Comparison of ENCODE assay signal across 7 mouse cellular contexts in the genomic region with DNA sequence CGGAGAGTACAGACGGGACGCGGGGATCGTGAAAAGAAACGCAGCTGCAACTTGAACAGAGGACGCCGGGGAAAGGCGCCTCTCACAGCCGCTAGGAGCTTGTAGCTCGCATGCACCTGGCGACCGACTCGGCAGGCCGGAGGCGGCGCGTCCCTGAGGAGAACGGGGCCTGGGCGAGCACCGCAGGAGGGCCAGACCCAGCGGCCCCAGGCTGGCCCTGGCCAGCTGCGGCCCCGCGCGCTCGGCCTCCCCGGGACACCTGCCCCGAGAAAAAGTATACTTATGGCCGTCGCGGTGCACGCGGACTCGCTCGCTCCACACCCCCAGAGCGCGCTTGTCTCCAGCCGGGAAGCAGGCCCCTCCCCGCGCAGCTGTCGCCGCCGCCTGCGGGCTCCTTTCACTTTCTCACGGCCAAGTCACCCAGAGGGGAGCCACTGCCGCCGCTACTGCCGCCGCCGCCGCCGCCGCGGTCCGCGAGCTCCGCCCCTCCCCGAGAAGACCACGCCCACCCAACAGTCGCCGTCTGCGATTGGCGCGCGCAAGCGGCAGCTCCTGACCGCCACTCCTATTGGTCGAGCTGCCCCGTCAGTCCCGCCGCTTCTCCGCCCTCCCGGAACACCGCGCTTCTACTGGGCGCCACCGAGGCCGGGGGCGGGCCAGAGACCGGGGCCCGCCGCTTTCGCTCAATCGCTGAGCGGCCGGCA. TPM values are rescaled to one million over a fixed set of nuclear protein-coding genes. Genes with fewer than 3 reads are reported as not detected.
DNase-seq lines count a peak whose midpoint lies in the region; ATAC-seq and TF ChIP-seq lines count a peak whose summit lies in the region.

No protein-coding gene starts in this region.

- peak overlapping the region; percentile 72 for H3K9ac ChIP-seq in embryonic facial prominence, embryonic 12.5 days
- peak overlapping the region; percentile 76 for H3K9ac ChIP-seq in limb, embryonic 12.5 days (replicated peaks)
- peak overlapping the region; percentile 58 for H3K9ac ChIP-seq in midbrain, embryonic 15.5 days

- no peaks in the 10 kb centered on the region for H3K27me3 ChIP-seq in embryonic facial prominence, embryonic 12.5 days
- H3K27me3 ChIP-seq in kidney, adult 2 months (replicated peaks; ENCODE audit: control insufficient read depth, insufficient read depth, low read length) = no peaks in the 10 kb centered on the region
- no peaks in the 10 kb centered on the region for H3K27me3 ChIP-seq in limb, embryonic 12.5 days
- H3K27me3 ChIP-seq in midbrain, embryonic 15.5 days (replicated peaks) = no peaks in the 10 kb centered on the region
- no peaks in the 10 kb centered on the region for H3K27me3 ChIP-seq in spleen, adult 2 months (ENCODE audit: control insufficient read depth, insufficient read depth, low read length)

- H3K36me3 ChIP-seq in embryonic facial prominence, embryonic 12.5 days = no peaks in the 10 kb centered on the region
- no peaks in the 10 kb centered on the region for H3K36me3 ChIP-seq in kidney, adult 2 months (ENCODE audit: control insufficient read depth, insufficient read depth, low read length)
- H3K36me3 ChIP-seq in limb, embryonic 12.5 days = no peaks in the 10 kb centered on the region
- H3K36me3 ChIP-seq in midbrain, embryonic 15.5 days (replicated peaks) = no peaks in the 10 kb centered on the region
- H3K36me3 ChIP-seq in spleen, adult 2 months (ENCODE audit: control insufficient read depth, insufficient read depth, low read length) = no peaks in the 10 kb centered on the region

- DNase-seq in adrenal gland, postnatal 25 days = peak; percentile 98
- peak; percentile 96 to 99 for DNase-seq in heart, adult 18-20 months
- DNase-seq in kidney, adult 2 months = peak; percentile 99
- DNase-seq in spleen, adult 2 months (ENCODE audit: low read depth in 1 of 2, low spot score in 2 of 2) = peak; percentile 95 to 97

- peak overlapping the region; percentile 72 for H3K4me2 ChIP-seq in embryonic facial prominence, embryonic 12.5 days (replicated peaks)
- H3K4me2 ChIP-seq in limb, embryonic 12.5 days = peak overlapping the region; percentile 62
- peak overlapping the region; percentile 67 for H3K4me2 ChIP-seq in midbrain, embryonic 15.5 days

- no peaks in the 10 kb centered on the region for H3K9me3 ChIP-seq in embryonic facial prominence, embryonic 12.5 days
- no peaks in the 10 kb centered on the region for H3K9me3 ChIP-seq in limb, embryonic 12.5 days
- no peaks in the 10 kb centered on the region for H3K9me3 ChIP-seq in midbrain, embryonic 15.5 days

- 0 out of 2 replicates have a peak, but pooled peaks have one; percentile 6 for TF ChIP-seq CTCF in kidney, adult 2 months (conservative IDR thresholded peaks at IDR 0.05; ENCODE audit: insufficient read depth, insufficient read length, low read depth, low read length)
- no peak for TF ChIP-seq CTCF in spleen, adult 2 months (IDR thresholded peaks at IDR 0.05; ENCODE audit: extremely low read depth, insufficient read depth, insufficient read length, insufficient replicate concordance)

- H3K4me3 ChIP-seq in embryonic facial prominence, embryonic 12.5 days = peak overlapping the region; percentile 76
- H3K4me3 ChIP-seq in kidney, adult 2 months (ENCODE audit: insufficient read depth, low read depth, low read length) = peak overlapping the region; percentile 73
- peak overlapping the region; percentile 72 for H3K4me3 ChIP-seq in limb, embryonic 12.5 days (replicated peaks)
- peak overlapping the region; percentile 76 for H3K4me3 ChIP-seq in midbrain, embryonic 15.5 days
- H3K4me3 ChIP-seq in spleen, adult 2 months (ENCODE audit: extremely low read depth, insufficient read depth, insufficient read length) = peak overlapping the region; percentile 87

- peaks cover 24% of the 10 kb centered on the region for H3K4me1 ChIP-seq in embryonic facial prominence, embryonic 12.5 days
- peaks cover 11% of the 10 kb centered on the region for H3K4me1 ChIP-seq in kidney, adult 2 months (ENCODE audit: control insufficient read depth, insufficient read depth, low read length)
- peaks cover 35% of the 10 kb centered on the region for H3K4me1 ChIP-seq in limb, embryonic 12.5 days (replicated peaks)
- peaks cover 36% of the 10 kb centered on the region for H3K4me1 ChIP-seq in midbrain, embryonic 15.5 days
- H3K4me1 ChIP-seq in spleen, adult 2 months (ENCODE audit: control insufficient read depth, insufficient read depth, insufficient read length) = peaks cover 6% of the 10 kb centered on the region

- ATAC-seq in embryonic facial prominence, embryonic 12.5 days (ENCODE audit: insufficient number of reproducible peaks, insufficient read depth, low FRiP score, low TSS enrichment) = peak; percentile 99
- ATAC-seq in limb, embryonic 12.5 days (ENCODE audit: insufficient number of reproducible peaks, insufficient read depth, low FRiP score, low TSS enrichment, low read depth) = peak; percentile 99
- ATAC-seq in midbrain, embryonic 15.5 days (replicated peaks) = peak; percentile 100

- peak; percentile 18 for TF ChIP-seq POLR2A in kidney, adult 2 months (IDR thresholded peaks at IDR 0.05; ENCODE audit: low read depth, low read length)
- TF ChIP-seq POLR2A in spleen, adult 2 months (IDR thresholded peaks at IDR 0.05; ENCODE audit: low read depth, low read length) = peak; percentile 59

- peak overlapping the region; percentile 93 for H3K27ac ChIP-seq in embryonic facial prominence, embryonic 12.5 days
- H3K27ac ChIP-seq in kidney, adult 2 months (ENCODE audit: insufficient read depth, low read depth, low read length) = peak overlapping the region; percentile 95
- peak overlapping the region; percentile 95 for H3K27ac ChIP-seq in limb, embryonic 12.5 days
- H3K27ac ChIP-seq in midbrain, embryonic 15.5 days = peak overlapping the region; percentile 88
- H3K27ac ChIP-seq in spleen, adult 2 months (ENCODE audit: insufficient read depth, low read length) = peak overlapping the region; percentile 99

- WGBS in embryonic facial prominence, embryonic 12.5 days = under 1% methylated on average over 80 of the region's 87 CpGs
- WGBS in kidney, adult 2 months = under 1% methylated on average over 86 of the region's 87 CpGs
- WGBS in limb, embryonic 12.5 days = 0% methylated on average over 76 of the region's 87 CpGs
- under 1% methylated on average over 87 of the region's 87 CpGs for WGBS in midbrain, embryonic 15.5 days
- under 1% methylated on average over 87 of the region's 87 CpGs for WGBS in spleen, adult 2 months

RNA-seq across cellular contexts. Expression of a gene that starts 0.5 kb away (rescaled TPM):
- 25.8 and 30.3 TPM in 2 replicates for total RNA-seq in adrenal gland, postnatal 25 days (2021)
- 3.5 and 3.6 TPM in 2 replicates for polyA plus RNA-seq in embryonic facial prominence, embryonic 12.5 days (2016; fragmentation: Nextera tagmentation; extraction: Ambion mirVana)
- 10 to 100 TPM; 42.2 to 49.5 TPM for total RNA-seq in heart, adult 18-20 months (2021)
- polyA plus RNA-seq in kidney, adult 2 months (2012; rRNA removed) = 9.2 and 12.7 TPM in 2 replicates
- 2.0 and 3.3 TPM in 2 replicates for polyA plus RNA-seq in limb, embryonic 12.5 days (2016; fragmentation: Nextera tagmentation; extraction: Ambion mirVana)
- 7.0 and 9.7 TPM in 2 replicates for polyA plus RNA-seq in midbrain, embryonic 15.5 days (2015; fragmentation: Nextera tagmentation; extraction: Ambion mirVana)
- 18.1 and 19.9 TPM in 2 replicates for polyA plus RNA-seq in spleen, adult 2 months (2012; rRNA removed)

Comparison
In these comparisons a context has a peak if more than half of its experiments do, and no peak if none do; other contexts are left out.
1. Peak in every context shown above with its lines: DNase-seq, ATAC-seq, H3K4me3 ChIP-seq and H3K27ac ChIP-seq.